Mouse (Mus musculus) embryo, embryonic 10 days (tissue): Measurements from ENCODE around the gene Vmn2r118.

Experiments used
- DNase-seq: peaks from one replicate; pipeline ENCODE4 v3.0.0-alpha.2; 2015; ENCODE audit warnings: low spot score

The Vmn2r118 gene

DNA sequence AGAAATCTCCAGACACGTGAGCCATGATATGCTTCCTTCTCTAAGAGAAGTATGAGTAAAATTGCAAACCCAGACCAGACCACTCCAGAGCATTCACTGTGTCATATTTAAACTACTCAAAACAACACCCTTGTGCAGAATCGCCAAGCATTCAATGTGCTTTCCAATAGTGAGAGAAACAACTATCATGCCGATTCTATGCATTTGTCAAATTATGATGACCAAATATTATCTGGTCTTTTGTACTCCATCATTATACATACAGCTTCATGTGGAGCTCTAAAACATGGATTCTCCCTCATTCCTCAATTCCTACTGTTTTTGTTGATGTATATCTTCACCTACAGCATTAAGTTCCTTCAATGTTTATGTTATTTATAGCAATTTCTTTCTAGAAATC, at the start of gene Vmn2r118:
Vmn2r118 (minus strand) TSS at position 101 of the 400 bp plus-strand sequence.
- DNase-seq = no peak

DNA sequence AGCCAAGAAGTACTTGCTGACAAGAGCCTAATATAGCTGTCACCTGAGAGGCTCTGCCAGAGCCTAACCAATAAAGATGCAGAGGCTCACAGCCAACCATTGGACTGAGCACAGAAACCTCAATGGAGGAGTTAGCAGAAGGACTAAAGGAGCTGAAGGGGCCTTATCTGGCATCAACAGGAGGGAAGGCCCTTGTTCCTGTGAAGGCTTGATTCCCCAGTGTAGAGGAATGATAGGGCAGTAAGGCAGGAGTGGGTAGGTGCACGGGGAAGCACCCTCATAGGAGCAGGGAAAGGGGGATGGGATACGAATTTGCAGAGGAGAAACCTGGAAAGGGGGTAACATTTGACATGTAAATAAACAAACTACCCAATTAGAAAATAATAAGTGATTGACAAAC, 36.1 kb upstream of the Vmn2r118 start:
- no peak for DNase-seq

DNA sequence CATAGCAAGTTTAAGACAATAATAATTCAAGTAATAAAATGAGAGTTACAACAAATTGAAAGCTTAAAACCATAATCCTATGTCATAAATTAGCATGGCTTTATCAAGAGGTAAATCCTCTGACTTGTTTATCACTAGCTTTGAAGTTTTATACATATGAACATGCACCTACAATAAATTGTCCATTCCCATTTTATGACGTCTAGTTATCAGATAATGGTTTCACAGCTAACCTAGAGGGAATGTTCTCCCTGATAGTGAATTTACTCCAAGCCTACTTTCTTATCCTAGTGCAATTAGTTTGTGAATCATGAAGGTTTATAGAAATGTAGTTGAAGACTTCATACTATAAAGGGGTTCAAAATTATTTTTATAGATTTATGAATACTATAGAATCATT, 34.2 kb downstream of the Vmn2r118 start:
- no peak for DNase-seq

DNA sequence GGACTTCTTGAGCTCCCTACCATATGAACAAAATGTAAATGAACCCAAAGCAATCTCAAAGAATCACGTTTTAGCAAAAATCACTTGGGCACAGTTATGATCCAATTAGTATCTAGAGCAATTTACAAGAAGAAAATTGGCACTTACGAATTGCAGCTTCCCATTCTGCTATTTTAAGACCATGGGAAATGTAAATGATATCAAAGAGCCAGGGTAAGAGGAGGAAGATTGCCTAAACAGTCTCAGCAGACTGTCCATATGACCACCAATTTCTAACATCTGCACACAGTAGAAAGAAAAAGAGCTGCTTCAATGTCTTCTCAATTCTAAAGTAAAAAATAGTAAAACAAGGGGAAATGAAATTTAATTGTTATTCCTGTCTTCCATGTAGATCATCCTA, 63.2 kb downstream of the Vmn2r118 start:
- DNase-seq = no peak

DNA sequence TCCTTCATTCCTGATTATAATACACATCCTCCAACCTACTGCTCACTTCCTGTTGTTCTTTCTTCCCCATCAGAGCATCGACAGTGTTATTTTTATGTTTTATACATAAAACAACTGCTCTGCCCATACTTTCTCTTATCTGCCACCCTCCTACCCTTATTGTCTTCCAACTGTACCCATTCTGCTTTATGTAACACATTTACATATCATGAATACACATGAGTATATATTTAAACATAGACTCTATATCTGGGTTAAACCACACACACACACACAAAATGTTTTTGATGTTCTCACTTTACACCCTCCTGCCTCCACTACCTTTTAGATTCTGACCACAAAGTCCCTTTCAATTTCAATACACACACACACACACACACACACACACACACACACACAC, 76.5 kb downstream of the Vmn2r118 start:
- DNase-seq = no peak
